Mouse (Mus musculus) stomach, embryonic 16.5 days (tissue): ENCODE results near the gene Smad3. TPM values are rescaled to one million over a fixed set of nuclear protein-coding genes. Genes with fewer than 3 reads are reported as not detected.

Experiments used
- ATAC-seq: fragments of 200-750 bp; cut with Nextera tagmentation; 2 replicates; pipeline ENCODE4 v1.8.0; 2017; ENCODE audit warnings: moderate number of reproducible peaks, moderate TSS enrichment; ENCODE audit not compliant: insufficient read depth, low FRiP score
- H3K27ac ChIP-seq: fragments of 300-500 bp; sonication (generic); 2 replicates; pipeline ENCODE4 v1.5.1; 2014; ENCODE audit warnings: low read length
- H3K27me3 ChIP-seq: fragments of 300-500 bp; sonication (generic); 2 replicates; pipeline ENCODE4 v1.6.1; 2014; ENCODE audit warnings: low read length, control low read depth, mixed read lengths; ENCODE audit not compliant: control insufficient read depth, insufficient read depth
- H3K36me3 ChIP-seq: fragments of 300-500 bp; sonication (generic); 2 replicates; pipeline ENCODE4 v1.6.1; 2014; ENCODE audit warnings: low read length; ENCODE audit not compliant: control insufficient read depth, insufficient read depth
- H3K4me1 ChIP-seq: fragments of 300-500 bp; sonication (generic); 2 replicates; pipeline ENCODE4 v1.6.1; 2014; ENCODE audit warnings: low read length, control low read depth, mixed read lengths; ENCODE audit not compliant: control insufficient read depth, insufficient read depth
- H3K4me2 ChIP-seq: fragments of 300-500 bp; sonication (generic); 2 replicates; pipeline ENCODE4 v1.6.1; 2014; ENCODE audit warnings: low read depth, low read length, mixed read lengths
- H3K4me3 ChIP-seq: fragments of 300-500 bp; sonication (generic); replicated peaks from 2 replicates; pipeline ENCODE4 v1.5.1; 2014; ENCODE audit warnings: mild to moderate bottlenecking, low read length
- H3K9ac ChIP-seq: fragments of 300-500 bp; sonication (generic); 2 replicates; pipeline ENCODE4 v1.6.1; 2014; ENCODE audit warnings: low read length
- H3K9me3 ChIP-seq: fragments of 300-500 bp; sonication (generic); replicated peaks from 2 replicates; pipeline ENCODE4 v1.6.1; 2016; ENCODE audit warnings: low read length, control low read depth; ENCODE audit not compliant: control insufficient read depth
- WGBS: fragments of 180-500 bp; shearing (Covaris S2); extraction: QIAGEN DNeasy Blood & Tissue Kit; methylation state at CpG from one replicate; pipeline ENCODE4 v1.1.7; 2014; 5-methylcytosine and 5-hydroxymethylcytosine counted together
- polyA plus RNA-seq: library from polyadenylated mRNA; unstranded; fragments of >200 nt; fragmentation: Nextera tagmentation; extraction: Ambion mirVana; gene quantifications from 2 replicates; pipeline ENCODE4 v1.2.1, GENCODE M21; 2015

Gene Smad3
- polyA plus RNA-seq, 1 experiment from 2014 or later, result 15.1 TPM

DNA sequence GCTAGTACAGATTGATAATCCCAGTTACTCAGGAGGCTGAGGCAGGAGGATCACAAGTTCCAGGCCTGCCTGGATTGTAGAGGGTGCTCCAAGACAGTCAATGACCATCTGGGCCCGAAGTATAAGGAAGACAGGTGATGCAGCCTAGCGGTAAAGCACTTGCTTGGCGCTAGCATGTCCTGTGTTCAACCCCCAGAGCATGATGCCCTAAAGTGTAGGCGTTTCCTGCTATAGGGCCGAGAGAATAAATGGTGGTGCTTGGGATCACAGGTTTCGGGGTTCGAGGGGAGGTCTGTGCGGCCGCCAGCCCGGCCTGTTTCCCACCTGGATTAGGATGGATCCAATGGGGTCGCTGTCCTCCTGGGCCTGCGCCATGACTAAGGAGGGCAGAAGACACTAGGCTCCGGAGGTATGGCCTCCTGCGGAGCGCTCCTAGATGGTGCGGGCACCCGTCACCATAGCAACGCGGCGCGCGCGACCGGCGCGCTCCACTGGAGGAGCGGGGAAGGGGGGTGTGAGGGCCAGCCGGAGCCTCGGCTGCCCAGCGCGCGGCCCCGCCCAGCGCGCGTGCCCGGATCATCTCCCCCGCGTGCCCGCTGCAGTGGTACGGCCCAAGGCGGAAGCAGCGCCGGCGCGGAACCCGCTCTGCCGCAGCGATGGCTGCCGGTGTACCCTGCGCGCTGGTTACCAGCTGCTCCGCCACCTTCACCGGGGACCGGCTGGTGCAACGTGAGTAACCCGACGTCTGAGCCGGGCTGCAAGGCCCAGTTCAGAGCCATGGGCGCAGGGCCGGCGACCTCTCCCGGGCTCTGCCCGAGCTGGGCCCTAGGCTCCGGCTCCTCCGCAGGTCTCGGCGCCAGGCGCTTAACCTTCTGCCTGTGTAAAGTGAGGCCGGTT, 155.5 kb downstream of the Smad3 start, which contains the start of the genes Iqch and Aagab:
Gene Iqch, minus strand, starts transcription at position 451 of the 897 bp plus-strand sequence.
Gene Aagab, plus strand, starts transcription at position 618 of the 897 bp plus-strand sequence.
- Histone ChIP-seq H3K9me3 (no peaks in the 10 kb centered on the region), H3K27ac (no peak within 1 kb of the TSS), H3K36me3 (no peaks in the 10 kb centered on the region), H3K4me2 (peak within 1 kb of the TSS; percentile 72), H3K4me3 (peak within 1 kb of the TSS; percentile 59), H3K9ac (peak within 1 kb of the TSS; percentile 74), H3K4me1 (peaks cover 12% of the 10 kb centered on the region), H3K27me3 (no peaks in the 10 kb centered on the region)
- WGBS, result 2% methylated on average over 70 of the region's 70 CpGs
- peak; percentile 99 for ATAC-seq

Other genes with a start within 250 kb of the Smad3 start
- 0.04 and 0.10 TPM in 2 replicates for gene Iqch, start 155.5 kb downstream of the Smad3 start, polyA plus RNA-seq
- gene Aagab, start 155.3 kb downstream of the Smad3 start, polyA plus RNA-seq, result 32.6 and 40.8 TPM in 2 replicates